Mouse (Mus musculus) forebrain, embryonic 15.5 days (tissue): ENCODE data around the gene Rgs17. TPM values are rescaled to one million over a fixed set of nuclear protein-coding genes. Genes with fewer than 3 reads are reported as not detected.
A peak's percentile ranks its signal among the peaks of the same experiment; 100 is the strongest.

ENCODE experiments used
- ATAC-seq: fragments of 200-750 bp; cut with Nextera tagmentation; replicated peaks from 2 replicates; pipeline ENCODE4 v1.8.0; 2017; ENCODE audit warnings: mild to moderate bottlenecking, moderate TSS enrichment, moderate library complexity
- H3K27ac ChIP-seq: fragments of 300-500 bp; sonication (generic); replicated peaks from 2 replicates; pipeline ENCODE4 v1.5.1; 2015; ENCODE audit warnings: mild to moderate bottlenecking, inconsistent platforms
- H3K27me3 ChIP-seq: fragments of 300-500 bp; sonication (generic); 2 replicates; pipeline ENCODE4 v1.6.1; 2015; ENCODE audit warnings: inconsistent platforms
- H3K36me3 ChIP-seq: fragments of 300-500 bp; sonication (generic); 2 replicates; pipeline ENCODE4 v1.6.1; 2015; ENCODE audit warnings: mild to moderate bottlenecking, inconsistent platforms
- H3K4me1 ChIP-seq: fragments of 300-500 bp; sonication (generic); 2 replicates; pipeline ENCODE4 v1.6.1; 2015; ENCODE audit warnings: inconsistent platforms
- H3K4me2 ChIP-seq: fragments of 300-500 bp; sonication (generic); replicated peaks from 2 replicates; pipeline ENCODE4 v1.6.1; 2015; ENCODE audit warnings: mild to moderate bottlenecking, inconsistent platforms
- H3K4me3 ChIP-seq: fragments of 300-500 bp; sonication (generic); 2 replicates; pipeline ENCODE4 v1.5.1; 2015; ENCODE audit warnings: mild to moderate bottlenecking, inconsistent platforms
- H3K9ac ChIP-seq: fragments of 300-500 bp; sonication (generic); replicated peaks from 2 replicates; pipeline ENCODE4 v1.6.1; 2015; ENCODE audit warnings: mild to moderate bottlenecking, inconsistent platforms
- H3K9me3 ChIP-seq: fragments of 300-500 bp; sonication (generic); 2 replicates; pipeline ENCODE4 v1.6.1; 2016; ENCODE audit warnings: inconsistent platforms
- WGBS: fragments of 180-500 bp; shearing (Covaris S2); methylation state at CpG from one replicate; pipeline ENCODE4 v1.1.7; 2015; ENCODE audit warnings: mixed read lengths; 5-methylcytosine and 5-hydroxymethylcytosine counted together
- polyA plus RNA-seq: library from polyadenylated mRNA; unstranded; fragments of >200 nt; fragmentation: Nextera tagmentation; extraction: Ambion mirVana; gene quantifications from 2 replicates; pipeline ENCODE4 v1.2.1, GENCODE M21; 2015

Gene Rgs17
- polyA plus RNA-seq, 1 experiment from 2014 or later, result 12.7 TPM

DNA sequence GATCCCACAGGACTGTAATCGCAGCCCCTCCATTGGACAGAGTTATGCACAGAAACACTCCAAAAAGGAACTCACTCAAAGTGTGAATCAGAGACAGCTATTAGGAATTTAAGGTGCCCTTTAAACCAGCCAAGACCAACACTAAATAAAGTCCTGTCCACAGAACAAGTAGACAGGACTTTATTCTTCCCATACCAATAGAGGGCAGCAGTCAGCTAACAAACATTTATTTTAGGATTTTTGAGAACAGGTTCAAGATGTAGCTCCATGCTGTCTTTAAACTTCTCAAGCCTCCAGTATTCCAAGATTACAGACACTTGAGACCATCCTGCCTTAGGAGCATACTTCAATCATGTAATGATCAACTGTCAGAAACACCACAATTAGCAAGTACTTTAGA lies 121.7 kb downstream of the Rgs17 start:
- H3K36me3 ChIP-seq, result peaks cover 27% of the 10 kb centered on the region
- peaks cover 41% of the 10 kb centered on the region for H3K4me1 ChIP-seq
- no peak overlapping the region for H3K4me2 ChIP-seq
- 90% methylated on average over 1 of the region's 1 CpGs for WGBS
- H3K9me3 ChIP-seq, result no peaks in the 10 kb centered on the region
- ATAC-seq, result no peak
- H3K27me3 ChIP-seq, result no peaks in the 10 kb centered on the region
- no peak overlapping the region for H3K4me3 ChIP-seq
- H3K27ac ChIP-seq, result no peak overlapping the region
- H3K9ac ChIP-seq, result no peak overlapping the region

DNA sequence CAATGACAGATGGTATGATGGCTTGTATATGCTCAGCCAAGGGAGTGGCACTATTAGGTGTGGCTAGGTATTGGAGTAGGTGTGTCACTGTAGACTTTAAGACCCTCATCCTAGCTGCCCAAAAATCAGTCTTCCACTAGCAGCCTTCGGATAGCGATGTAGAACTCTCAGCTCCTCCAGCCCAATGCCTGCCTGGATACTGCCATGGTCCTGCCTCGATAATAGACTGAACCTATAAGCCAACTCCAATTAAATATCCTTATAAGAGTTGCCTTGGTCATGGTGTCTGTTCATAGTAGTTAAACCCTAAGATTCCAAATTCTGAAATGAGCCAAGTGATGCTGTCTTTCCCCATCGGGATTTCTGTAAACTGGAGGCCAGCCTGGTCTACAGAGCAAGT lies 124.1 kb downstream of the Rgs17 start:
- 90% methylated on average over 4 of the region's 4 CpGs for WGBS
- Histone ChIP-seq H3K27me3 (no peaks in the 10 kb centered on the region), H3K9ac (no peak overlapping the region), H3K36me3 (peaks cover 27% of the 10 kb centered on the region), H3K27ac (no peak overlapping the region), H3K4me1 (peaks cover 22% of the 10 kb centered on the region), H3K4me2 (no peak overlapping the region), H3K4me3 (no peak overlapping the region), H3K9me3 (no peaks in the 10 kb centered on the region)
- ATAC-seq, result no peak

DNA sequence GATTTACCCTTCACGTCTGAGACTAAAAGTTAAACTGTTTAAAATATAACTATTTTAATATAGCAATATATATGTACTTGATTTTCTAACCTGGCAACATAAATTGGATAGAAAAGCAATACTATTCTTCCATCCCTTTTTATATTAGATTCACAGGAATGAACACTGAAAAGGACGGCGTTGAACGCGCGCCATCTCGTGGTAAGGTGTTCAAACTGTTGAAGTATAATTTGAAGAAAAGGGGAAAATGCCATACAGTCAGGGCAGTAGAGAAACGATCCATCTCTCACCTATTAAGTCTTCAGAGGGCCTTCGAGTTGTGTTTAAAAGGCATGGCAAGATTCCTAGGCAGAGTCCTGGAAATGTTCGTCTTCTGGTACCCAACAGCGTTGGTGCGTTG lies 131.5 kb downstream of the Rgs17 start:
- WGBS, result 21% methylated on average over 12 of the region's 12 CpGs

DNA sequence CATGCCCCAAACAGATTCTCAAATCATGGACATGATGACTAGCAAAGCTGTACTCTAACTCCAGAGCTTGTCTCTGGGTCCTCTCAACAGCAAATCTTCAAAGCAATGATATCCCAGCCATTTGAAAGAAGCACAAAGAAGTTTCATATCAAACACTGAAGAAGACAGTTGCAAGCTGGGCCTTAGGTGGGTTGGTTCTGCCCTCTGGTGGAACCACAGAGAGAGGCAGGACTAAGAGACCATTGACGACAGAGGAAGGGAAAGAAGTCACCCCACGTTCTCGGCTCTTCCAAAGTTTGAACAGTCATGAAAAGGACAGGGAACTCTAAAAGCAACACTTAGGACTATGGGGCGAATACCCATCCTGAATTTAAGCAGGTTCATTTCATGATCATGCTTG lies 135.3 kb downstream of the Rgs17 start:
- no peaks in the 10 kb centered on the region for H3K9me3 ChIP-seq

More for the DNA sequence above, 131.5 kb downstream of the Rgs17 start:
- no peak overlapping the region for H3K27ac ChIP-seq
- ATAC-seq, result peak; percentile 29
- no peak overlapping the region for H3K4me3 ChIP-seq
- H3K9me3 ChIP-seq, result no peaks in the 10 kb centered on the region
- no peaks in the 10 kb centered on the region for H3K4me1 ChIP-seq
- H3K36me3 ChIP-seq, result no peaks in the 10 kb centered on the region
- no peak overlapping the region for H3K4me2 ChIP-seq
- no peak overlapping the region for H3K9ac ChIP-seq
- no peaks in the 10 kb centered on the region for H3K27me3 ChIP-seq

More for the DNA sequence above, 135.3 kb downstream of the Rgs17 start:
- Histone ChIP-seq H3K4me3 (no peak overlapping the region), H3K4me1 (no peaks in the 10 kb centered on the region), H3K4me2 (no peak overlapping the region), H3K27ac (no peak overlapping the region), H3K27me3 (no peaks in the 10 kb centered on the region), H3K36me3 (no peaks in the 10 kb centered on the region), H3K9ac (no peak overlapping the region)
- 20% methylated on average over 4 of the region's 4 CpGs for WGBS
- ATAC-seq, result 0 out of 2 replicates have a peak, but pooled peaks have one; percentile 41

Other genes starting within 250 kb of the Rgs17 start
- gene Fbxo5, start 116.8 kb downstream of the Rgs17 start, polyA plus RNA-seq, result 36.2 and 39.2 TPM in 2 replicates
- 11.4 and 12.7 TPM in 2 replicates for gene Mtrf1l, start 98.5 kb downstream of the Rgs17 start, polyA plus RNA-seq